Mouse (Mus musculus) spleen, adult 2 months (tissue): ENCODE data around the gene Zfp111.

Experiments used
- CTCF ChIP-seq: fragments of 200-500 bp; IDR thresholded peaks from 2 replicates; pipeline ENCODE4 v1.5.1; 2011; ENCODE audit warnings: mild to moderate bottlenecking, inconsistent platforms; ENCODE audit not compliant: insufficient read depth, insufficient read length, insufficient replicate concordance; ENCODE audit errors: extremely low read depth
- POLR2A ChIP-seq: fragments of 200-500 bp; IDR thresholded peaks from 2 replicates; pipeline ENCODE4 v1.6.1; 2011; ENCODE audit warnings: low read depth, low read length, inconsistent platforms

DNA sequence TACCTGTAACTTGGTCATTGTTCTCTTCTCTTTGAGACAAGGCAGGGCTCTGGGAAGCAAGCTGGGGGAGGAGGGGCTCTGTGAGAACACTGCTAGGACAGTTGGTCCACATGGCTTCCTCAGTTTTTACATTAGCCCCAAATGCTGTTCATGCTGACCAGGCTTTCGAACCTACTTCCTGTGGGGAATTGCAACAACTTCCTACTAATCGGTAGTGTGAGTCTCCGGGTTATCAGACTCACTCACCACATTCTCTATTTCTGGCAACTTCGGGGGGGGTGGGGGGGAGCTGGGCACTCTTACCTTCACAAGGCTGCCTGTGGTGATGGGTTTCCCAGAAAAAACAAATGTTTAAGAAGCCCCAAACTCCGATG is 21.7 kb downstream of the Zfp111 start:
- TF ChIP-seq CTCF (no peak), POLR2A (no peak)
